8 mouse cellular contexts compared by ENCODE assay signal in genomic region chr11:60878056-60878612, GRCm38 (mm10). TPM values are rescaled to one million over a fixed set of nuclear protein-coding genes. Genes with fewer than 3 reads are reported as not detected.
DNase-seq lines count a peak whose midpoint lies in the region; ATAC-seq and TF ChIP-seq lines count a peak whose summit lies in the region.

No protein-coding gene starts in this region.

- WGBS in intestine, embryonic 16.5 days: 1% methylated on average over 48 of the region's 52 CpGs
- under 1% methylated on average over 47 of the region's 52 CpGs for WGBS in liver, adult 2 months
- under 1% methylated on average over 46 of the region's 52 CpGs for WGBS in midbrain, embryonic 14.5 days

- H3K9me3 ChIP-seq in intestine, embryonic 16.5 days (ENCODE audit: control insufficient read depth, low read length): no peaks in the 10 kb centered on the region
- no peaks in the 10 kb centered on the region for H3K9me3 ChIP-seq in midbrain, embryonic 14.5 days (ENCODE audit: control insufficient read depth, low read length)

- no peak for TF ChIP-seq CTCF in liver, adult 2 months (IDR thresholded peaks at IDR 0.05; ENCODE audit: low read depth, low read length)

- peak; percentile 67 for DNase-seq in 3T3-L1 (ENCODE audit: low read depth, low spot score)
- peak; percentile 82 to 83 for DNase-seq in cerebellum, postnatal 10 days
- DNase-seq in gastrocnemius, adult 8-10 months (ENCODE audit: low spot score in 2 of 2): peak; percentile 46 to 66
- DNase-seq in liver, adult 2 months (ENCODE audit: extremely low read depth, low read depth, low spot score): peak; percentile 81
- DNase-seq in midbrain, embryonic 14.5 days: peak; percentile 65
- no peak for DNase-seq in T-cell, adult 2 months (ENCODE audit: low spot score)

- peak; percentile 22 for ATAC-seq in CD4-positive, CD25-positive, alpha-beta regulatory T cell, adult 4 months
- ATAC-seq in intestine, embryonic 16.5 days: peak; percentile 63
- peak; percentile 72 for ATAC-seq in midbrain, embryonic 14.5 days (ENCODE audit: low FRiP score, low TSS enrichment)

- H3K79me2 ChIP-seq in liver, adult 2 months (ENCODE audit: control insufficient read depth, insufficient read depth, low read length): peaks cover 39% of the 10 kb centered on the region; the same call in 1 of the 2 replicates

- peak overlapping the region; percentile 58 for H3K4me2 ChIP-seq in intestine, embryonic 16.5 days (ENCODE audit: low read depth, low read length)
- peak overlapping the region; percentile 62 for H3K4me2 ChIP-seq in midbrain, embryonic 14.5 days (ENCODE audit: low read length)

- no peak for TF ChIP-seq POLR2A in liver, adult 2 months (IDR thresholded peaks at IDR 0.05; ENCODE audit: extremely low read depth, insufficient read depth, low read length)

- peak overlapping the region; percentile 93 for H3K27ac ChIP-seq in intestine, embryonic 16.5 days (ENCODE audit: low read length)
- H3K27ac ChIP-seq in liver, adult 2 months (replicated peaks; ENCODE audit: insufficient read depth, low read depth, low read length): peak overlapping the region; percentile 84
- peak overlapping the region; percentile 87 for H3K27ac ChIP-seq in midbrain, embryonic 14.5 days (replicated peaks; ENCODE audit: low read depth, low read length)

- no peaks in the 10 kb centered on the region for H3K27me3 ChIP-seq in intestine, embryonic 16.5 days (replicated peaks; ENCODE audit: control insufficient read depth, insufficient read depth, low read length)
- no peaks in the 10 kb centered on the region for H3K27me3 ChIP-seq in liver, adult 2 months (ENCODE audit: control insufficient read depth, insufficient read depth, low read length)
- H3K27me3 ChIP-seq in midbrain, embryonic 14.5 days (ENCODE audit: control insufficient read depth, insufficient read depth, low read length): no peaks in the 10 kb centered on the region

- H3K9ac ChIP-seq in intestine, embryonic 16.5 days (ENCODE audit: low read depth, low read length): peak overlapping the region; percentile 94
- H3K9ac ChIP-seq in liver, adult 2 months (ENCODE audit: low read depth, low read length): peak overlapping the region; percentile 98
- peak overlapping the region; percentile 88 for H3K9ac ChIP-seq in midbrain, embryonic 14.5 days (replicated peaks; ENCODE audit: low read length)

- no peaks in the 10 kb centered on the region for H3K36me3 ChIP-seq in intestine, embryonic 16.5 days (ENCODE audit: control insufficient read depth, insufficient read depth, low read length)
- no peaks in the 10 kb centered on the region for H3K36me3 ChIP-seq in liver, adult 2 months (ENCODE audit: control insufficient read depth, insufficient read depth, low read length)
- H3K36me3 ChIP-seq in midbrain, embryonic 14.5 days (ENCODE audit: control insufficient read depth, insufficient read depth, low read length): no peaks in the 10 kb centered on the region

- peaks cover 41% of the 10 kb centered on the region for H3K4me1 ChIP-seq in intestine, embryonic 16.5 days (ENCODE audit: control insufficient read depth, insufficient read depth, low read length)
- peaks cover 23% of the 10 kb centered on the region for H3K4me1 ChIP-seq in liver, adult 2 months (ENCODE audit: control insufficient read depth, insufficient read depth, low read length)
- H3K4me1 ChIP-seq in midbrain, embryonic 14.5 days (ENCODE audit: control insufficient read depth, insufficient read depth, low read length): peaks cover 17% of the 10 kb centered on the region

- H3K4me3 ChIP-seq in intestine, embryonic 16.5 days (ENCODE audit: low read length): peak overlapping the region; percentile 93
- H3K4me3 ChIP-seq in liver, adult 2 months (ENCODE audit: insufficient read depth, low read depth, low read length): peak overlapping the region; percentile 79
- H3K4me3 ChIP-seq in midbrain, embryonic 14.5 days (replicated peaks; ENCODE audit: low read depth, low read length): peak overlapping the region; percentile 92

RNA-seq across cellular contexts. Expression of gene Tmem11, which starts 0.9 kb away (rescaled TPM):
- 10 to 100 TPM; 33.2 to 36.9 TPM for polyA plus RNA-seq in CD4-positive, CD25-positive, alpha-beta regulatory T cell, adult 4 months (2017; shearing (Covaris generic))
- total RNA-seq in gastrocnemius, adult 8-10 months (2022): 10 to 100 TPM; 37.2 to 44.1 (median 43.5) TPM
- 67.4 and 74.7 TPM in 2 replicates for polyA plus RNA-seq in intestine, embryonic 16.5 days (2015; fragmentation: Nextera tagmentation; extraction: Ambion mirVana)
- 19.8 and 20.0 TPM in 2 replicates for total RNA-seq in liver, adult 2 months (2014; rRNA removed)
- polyA plus RNA-seq in liver, adult 2 months (2012; rRNA removed): 48.9 and 67.8 TPM in 2 replicates
- polyA plus RNA-seq in midbrain, embryonic 14.5 days (2014; fragmentation: Nextera tagmentation; extraction: Ambion mirVana): 52.4 and 53.7 TPM in 2 replicates

RNA-seq across cellular contexts. Expression of gene Natd1, which starts 36.4 kb away (rescaled TPM):
- polyA plus RNA-seq in CD4-positive, CD25-positive, alpha-beta regulatory T cell, adult 4 months (2017; shearing (Covaris generic)): 1 to 10 TPM; 6.9 to 9.9 TPM
- total RNA-seq in gastrocnemius, adult 8-10 months (2022): 1 to 10 TPM; 6.5 to 9.2 (median 7.3) TPM
- 10.8 and 13.0 TPM in 2 replicates for polyA plus RNA-seq in intestine, embryonic 16.5 days (2015; fragmentation: Nextera tagmentation; extraction: Ambion mirVana)
- total RNA-seq in liver, adult 2 months (2014; rRNA removed): 1.1 and 2.2 TPM in 2 replicates
- polyA plus RNA-seq in liver, adult 2 months (2012; rRNA removed): 6.6 and 7.0 TPM in 2 replicates
- 33.0 and 42.2 TPM in 2 replicates for polyA plus RNA-seq in midbrain, embryonic 14.5 days (2014; fragmentation: Nextera tagmentation; extraction: Ambion mirVana)

RNA-seq across cellular contexts. Expression of gene Dhrs7b, which starts 47.7 kb away (rescaled TPM):
- polyA plus RNA-seq in CD4-positive, CD25-positive, alpha-beta regulatory T cell, adult 4 months (2017; shearing (Covaris generic)): 10 to 100 TPM; 22.4 to 24.8 TPM
- 10 to 100 TPM; 23.9 to 28.1 (median 24.2) TPM for total RNA-seq in gastrocnemius, adult 8-10 months (2022)
- 70.8 and 71.3 TPM in 2 replicates for polyA plus RNA-seq in intestine, embryonic 16.5 days (2015; fragmentation: Nextera tagmentation; extraction: Ambion mirVana)
- total RNA-seq in liver, adult 2 months (2014; rRNA removed): 23.5 and 28.8 TPM in 2 replicates
- 15.0 and 15.5 TPM in 2 replicates for polyA plus RNA-seq in liver, adult 2 months (2012; rRNA removed)
- 27.0 and 30.7 TPM in 2 replicates for polyA plus RNA-seq in midbrain, embryonic 14.5 days (2014; fragmentation: Nextera tagmentation; extraction: Ambion mirVana)

RNA-seq across cellular contexts. Expression of gene Map2k3, which starts 53.7 kb away (rescaled TPM):
- 10 to 100 TPM; 48.1 to 70.2 TPM for polyA plus RNA-seq in CD4-positive, CD25-positive, alpha-beta regulatory T cell, adult 4 months (2017; shearing (Covaris generic))
- total RNA-seq in gastrocnemius, adult 8-10 months (2022): 100 to 1,000 TPM; 117 to 122 (median 119) TPM
- 172 and 174 TPM in 2 replicates for polyA plus RNA-seq in intestine, embryonic 16.5 days (2015; fragmentation: Nextera tagmentation; extraction: Ambion mirVana)
- total RNA-seq in liver, adult 2 months (2014; rRNA removed): 25.7 and 30.3 TPM in 2 replicates
- polyA plus RNA-seq in liver, adult 2 months (2012; rRNA removed): 36.9 and 39.7 TPM in 2 replicates
- 18.5 and 23.2 TPM in 2 replicates for polyA plus RNA-seq in midbrain, embryonic 14.5 days (2014; fragmentation: Nextera tagmentation; extraction: Ambion mirVana)

Comparison
In these comparisons a context has a peak if more than half of its experiments do, and no peak if none do; other contexts are left out.
1. ATAC-seq: peak in every context shown above with its lines; median percentile 72 in midbrain, embryonic 14.5 days; 63 in intestine, embryonic 16.5 days; 22 in CD4-positive, CD25-positive, alpha-beta regulatory T cell, adult 4 months.